1 mouse cellular context compared by ENCODE assay signal in the genomic region with DNA sequence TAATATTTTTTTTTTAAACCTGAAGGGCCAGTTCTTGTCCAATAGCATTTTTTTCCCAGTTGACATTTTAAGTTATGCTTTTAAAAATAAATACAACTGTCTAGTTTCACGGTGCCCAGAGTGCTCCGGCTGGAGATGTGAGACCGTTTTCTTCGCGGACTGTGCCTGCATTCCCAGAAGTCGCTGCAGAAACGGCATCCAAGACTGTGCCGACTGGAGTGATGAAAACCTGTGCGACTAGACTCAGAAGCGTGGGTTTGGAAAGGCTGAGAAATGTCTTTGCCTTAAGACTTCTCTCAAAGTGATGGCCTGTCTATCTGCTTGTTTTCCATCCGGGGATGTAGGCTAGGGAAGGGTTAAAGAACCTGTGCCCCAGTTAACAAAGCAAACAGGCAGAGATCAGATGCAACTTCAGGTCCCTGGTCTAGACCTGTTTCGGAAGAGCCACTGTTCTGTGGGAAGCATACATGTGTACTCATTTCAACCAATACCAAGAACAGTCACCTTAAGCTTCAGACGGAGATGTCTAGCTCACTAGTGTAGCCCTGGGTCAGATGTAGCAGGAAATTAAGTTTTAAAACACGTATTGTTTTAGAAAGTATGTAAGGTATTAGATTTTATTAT.
TF ChIP-seq lines count a peak whose summit lies in the region.

No protein-coding gene starts in this region.

TF ChIP-seq in ES-E14, 5 proteins besides CTCF, POLR2A, EP300 and RAD21:
- 0 out of 2 replicates have a peak, but pooled peaks have one; percentile 22 for TF ChIP-seq CHD2 (IDR thresholded peaks at IDR 0.05; ENCODE audit: low read depth, low read length)
- no peak for TF ChIP-seq ZNF384 (IDR thresholded peaks at IDR 0.05; ENCODE audit: low read depth, low read length)
